Mouse (Mus musculus) G1E (cell line): Measurements from ENCODE around the gene Ablim2. TPM values are rescaled to one million over a fixed set of nuclear protein-coding genes. Genes with fewer than 3 reads are reported as not detected.

Experiments used
- ATAC-seq: 2 replicates; pipeline ENCODE4 v1.8.0; 2016; ENCODE audit warnings: mild to moderate bottlenecking; ENCODE audit not compliant: insufficient number of reproducible peaks, poor library complexity, low FRiP score, severe bottlenecking; ENCODE audit errors: extremely low read depth
- DNase-seq: peaks from one replicate; pipeline ENCODE4 v3.0.0; 2012; ENCODE audit warnings: low spot score
- H3K27me3 ChIP-seq: 2 replicates; pipeline ENCODE4 v1.6.1; 2012; ENCODE audit warnings: mild to moderate bottlenecking, low read length, inconsistent platforms; ENCODE audit not compliant: insufficient read depth
- H3K36me3 ChIP-seq: replicated peaks from 2 replicates; pipeline ENCODE3; 2012; ENCODE audit warnings: mild to moderate bottlenecking, inconsistent platforms
- H3K4me1 ChIP-seq: 2 replicates; pipeline ENCODE4 v1.6.1; 2012; ENCODE audit warnings: low read depth, low read length, inconsistent platforms, mixed read lengths; ENCODE audit not compliant: insufficient read depth
- H3K4me3 ChIP-seq: 2 replicates; pipeline ENCODE4 v1.5.1; 2012; ENCODE audit warnings: low read depth, mild to moderate bottlenecking, inconsistent platforms, low read length, moderate library complexity, mixed read lengths
- H3K9me3 ChIP-seq: replicated peaks from 2 replicates; pipeline ENCODE4 v1.6.1; 2012; ENCODE audit warnings: inconsistent platforms
- CTCF ChIP-seq: IDR thresholded peaks from 2 replicates; pipeline ENCODE4 v1.5.1; 2012; ENCODE audit warnings: low read depth, low read length, inconsistent platforms, mixed read lengths
- GATA1 ChIP-seq: IDR thresholded peaks from 2 replicates; pipeline ENCODE4 v1.6.1; 2012; ENCODE audit warnings: borderline replicate concordance, low read length, inconsistent platforms, mixed read lengths
- GATA2 ChIP-seq: IDR thresholded peaks from 2 replicates; pipeline ENCODE4 v1.6.1; 2012; ENCODE audit warnings: low read depth, low read length, inconsistent platforms, borderline replicate concordance
- POLR2AphosphoS5 ChIP-seq: IDR thresholded peaks from 2 replicates; pipeline ENCODE4 v1.6.1; 2012; ENCODE audit warnings: low read depth, low read length, inconsistent platforms; ENCODE audit not compliant: insufficient replicate concordance
- TAL1 ChIP-seq: conservative IDR thresholded peaks from 2 replicates; pipeline ENCODE4 v1.6.1; 2012; ENCODE audit warnings: low read depth, low read length, inconsistent platforms, mixed read lengths
- polyA plus RNA-seq: library from polyadenylated mRNA; stranded (reverse); fragments of >175 nt; gene quantifications from 2 replicates; pipeline ENCODE4 v1.2.3, GENCODE M21; 2012
- total RNA-seq, 2 experiments: library from RNA; stranded (forward) in 1 of 2; stranded (reverse) in 1 of 2; fragments of 200-1000 nt in 1 of 2; fragments of >200 nt in 1 of 2; fragmentation: Nextera tagmentation in 1 of 2; gene quantifications; 2 replicates each; pipeline ENCODE4 v1.2.3; 2014 to 2017

Gene Ablim2
- total and polyA plus RNA-seq, 3 experiments, result 0.16 TPM; not detected in 2

- TF ChIP-seq GATA2 (no peak), GATA1 (no peak)
- ATAC-seq (no peak), DNase-seq (no peak)
- Histone ChIP-seq H3K4me3 (no peak overlapping the region), H3K36me3 (no peaks in the 10 kb centered on the region), H3K4me1 (no peaks in the 10 kb centered on the region), H3K27me3 (peaks cover 11% of the 10 kb centered on the region; the same call in 1 of the 2 replicates), H3K9me3 (no peaks in the 10 kb centered on the region)
These were observed 4.7 kb downstream of the Ablim2 start for GRCm38 (mm10) chr5:35762388-35762787.

GRCm38 (mm10) chr5:35762850-35763249 is 5.2 kb downstream of the Ablim2 start:
- TF ChIP-seq TAL1 (no peak), GATA2 (no peak), CTCF (no peak), POLR2AphosphoS5 (no peak), GATA1 (no peak)
- ATAC-seq (no peak), DNase-seq (no peak)
- Histone ChIP-seq H3K9me3 (no peaks in the 10 kb centered on the region), H3K4me3 (no peak overlapping the region), H3K36me3 (no peaks in the 10 kb centered on the region), H3K4me1 (no peaks in the 10 kb centered on the region), H3K27me3 (peaks cover 13% of the 10 kb centered on the region; the same call in 1 of the 2 replicates)

- no peaks in the 10 kb centered on the region for H3K36me3 ChIP-seq
- peaks cover 12% of the 10 kb centered on the region; the same call in 1 of the 2 replicates for H3K27me3 ChIP-seq
- H3K9me3 ChIP-seq, result no peaks in the 10 kb centered on the region
- TF ChIP-seq CTCF (no peak), POLR2AphosphoS5 (no peak), TAL1 (no peak), GATA2 (no peak), GATA1 (no peak)
- no peak overlapping the region for H3K4me3 ChIP-seq
- no peaks in the 10 kb centered on the region for H3K4me1 ChIP-seq
- DNase-seq, result no peak
- ATAC-seq, result no peak
These were observed 8.2 kb downstream of the Ablim2 start for GRCm38 (mm10) chr5:35765909-35766308.

- Histone ChIP-seq H3K27me3 (peaks cover 9% of the 10 kb centered on the region; the same call in 1 of the 2 replicates), H3K9me3 (no peaks in the 10 kb centered on the region), H3K36me3 (no peaks in the 10 kb centered on the region), H3K4me3 (no peak overlapping the region), H3K4me1 (no peaks in the 10 kb centered on the region)
- no peak for TF ChIP-seq GATA1
- TF ChIP-seq CTCF, result no peak
- no peak for TF ChIP-seq GATA2
- no peak for TF ChIP-seq TAL1
- TF ChIP-seq POLR2AphosphoS5, result no peak
- ATAC-seq (no peak), DNase-seq (no peak)
These were observed 10.8 kb downstream of the Ablim2 start for GRCm38 (mm10) chr5:35768525-35768924.

- Histone ChIP-seq H3K9me3 (no peaks in the 10 kb centered on the region), H3K4me1 (no peaks in the 10 kb centered on the region), H3K27me3 (peaks cover 9% of the 10 kb centered on the region; the same call in 1 of the 2 replicates), H3K36me3 (no peaks in the 10 kb centered on the region), H3K4me3 (no peak overlapping the region)
- no peak for DNase-seq
- ATAC-seq, result no peak
- TF ChIP-seq GATA1 (no peak), GATA2 (no peak), CTCF (no peak), POLR2AphosphoS5 (no peak), TAL1 (no peak)
These were observed 11.3 kb downstream of the Ablim2 start for GRCm38 (mm10) chr5:35768997-35769396.

- ATAC-seq, result no peak
- peaks cover 12% of the 10 kb centered on the region; the same call in 1 of the 2 replicates for H3K27me3 ChIP-seq
- no peaks in the 10 kb centered on the region for H3K36me3 ChIP-seq
- no peaks in the 10 kb centered on the region for H3K9me3 ChIP-seq
- DNase-seq, result no peak
- no peak overlapping the region for H3K4me3 ChIP-seq
- TF ChIP-seq POLR2AphosphoS5, result no peak
- H3K4me1 ChIP-seq, result no peaks in the 10 kb centered on the region
These were observed 12.6 kb downstream of the Ablim2 start for GRCm38 (mm10) chr5:35770246-35770645.
